Mouse (Mus musculus) lung, postnatal 36 days (tissue): ENCODE measurements at regions not wholly inside any gene's neighbourhood (a gene's known extent, or its start where the extent isn't known, plus 50 kb on each side); places are given as distances from the start of the nearest gene placed in this dataset.

Experiments used
- DNase-seq: peaks from one replicate; pipeline ENCODE4 v3.0.0; 2022; ENCODE audit warnings: mixed read lengths

GRCm38 (mm10) chr3:115816328-115817160 is 71.1 kb upstream of the Dph5 start:
- DNase-seq = no peak

GRCm38 (mm10) chr3:115817771-115818170 is 69.9 kb upstream of the Dph5 start:
- no peak for DNase-seq

- no peak for DNase-seq
Measured at GRCm38 (mm10) chr3:115818734-115819133, 68.9 kb upstream of the Dph5 start.

GRCm38 (mm10) chr3:115819401-115820138 is 68.1 kb upstream of the Dph5 start:
- DNase-seq = no peak

GRCm38 (mm10) chr3:115820139-115820481 is 67.5 kb upstream of the Dph5 start:
- no peak for DNase-seq

GRCm38 (mm10) chr3:115821627-115822026 is 66.0 kb upstream of the Dph5 start:
- DNase-seq = no peak

GRCm38 (mm10) chr3:115822491-115822890 is 65.1 kb upstream of the Dph5 start:
- no peak for DNase-seq

- DNase-seq = no peak
Measured at GRCm38 (mm10) chr3:115823741-115824140, 63.9 kb upstream of the Dph5 start.

GRCm38 (mm10) chr3:115824792-115825191 is 62.8 kb upstream of the Dph5 start:
- DNase-seq = no peak

- DNase-seq = no peak
Measured at GRCm38 (mm10) chr3:115835381-115835780, 52.3 kb upstream of the Dph5 start.

- no peak for DNase-seq
Measured at GRCm38 (mm10) chr3:115837617-115838216, 49.9 kb upstream of the Dph5 start.
